Mouse (Mus musculus): ENCODE measurements at regions not wholly inside any gene's neighbourhood (a gene's known extent, or its start where the extent isn't known, plus 50 kb on each side); places are given as distances from the start of the nearest gene placed in this dataset.

DNA sequence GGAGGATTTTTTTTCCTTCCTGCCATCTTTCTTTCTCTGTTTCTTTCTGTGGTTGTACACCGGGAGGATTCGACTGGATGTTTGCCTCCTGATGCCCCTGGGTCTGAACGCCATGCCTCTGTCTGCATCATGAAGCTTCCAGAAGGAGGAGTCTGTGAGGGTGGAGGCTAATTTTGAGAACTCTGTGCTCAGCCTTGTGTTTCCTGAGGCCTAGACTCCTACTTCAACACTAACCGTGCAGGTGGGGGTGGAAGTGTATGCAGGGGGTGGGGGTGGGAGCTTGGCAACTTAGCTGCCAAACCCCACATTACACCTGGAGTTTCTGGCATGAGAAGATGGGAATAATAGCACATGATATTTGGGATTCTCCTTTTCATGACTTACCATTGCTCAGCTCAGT is 82.0 kb upstream of the Sorcs3 start:
- 65% methylated on average over 4 of the region's 4 CpGs for WGBS

GRCm38 (mm10) chr19:48125731-48126130 is 80.1 kb upstream of the Sorcs3 start:
- H3K27ac ChIP-seq (replicated peaks; ENCODE audit: low read depth, low read length), result no peak overlapping the region
- no peak overlapping the region for H3K9ac ChIP-seq (ENCODE audit: low read length)
- no peak overlapping the region for H3K4me2 ChIP-seq (ENCODE audit: low read depth, severe bottlenecking)
- H3K4me1 ChIP-seq (ENCODE audit: control insufficient read depth, insufficient read depth, low read length), result peaks cover 5% of the 10 kb centered on the region; the same call in 1 of the 2 replicates
- 73% methylated on average over 6 of the region's 6 CpGs for WGBS
- no peaks in the 10 kb centered on the region for H3K27me3 ChIP-seq (ENCODE audit: control insufficient read depth, insufficient read depth, low read length)
- no peaks in the 10 kb centered on the region for H3K36me3 ChIP-seq (ENCODE audit: control insufficient read depth, insufficient read depth, low read length)
- no peak for DNase-seq (ENCODE audit: low spot score)
- no peak overlapping the region for H3K4me3 ChIP-seq (ENCODE audit: low read depth, low read length)
- no peaks in the 10 kb centered on the region for H3K9me3 ChIP-seq (ENCODE audit: control insufficient read depth, low read length)
- no peak for ATAC-seq (ENCODE audit: insufficient number of reproducible peaks, low FRiP score, low TSS enrichment, low read depth)

More for the DNA sequence above, 82.0 kb upstream of the Sorcs3 start:
- DNase-seq (ENCODE audit: low spot score) (no peak), ATAC-seq (ENCODE audit: insufficient number of reproducible peaks, low FRiP score, low TSS enrichment, low read depth) (no peak)
- Histone ChIP-seq H3K27me3 (ENCODE audit: control insufficient read depth, insufficient read depth, low read length) (no peaks in the 10 kb centered on the region), H3K4me3 (ENCODE audit: low read depth, low read length) (no peak overlapping the region), H3K4me1 (ENCODE audit: control insufficient read depth, insufficient read depth, low read length) (peaks cover 5% of the 10 kb centered on the region; the same call in 1 of the 2 replicates), H3K4me2 (ENCODE audit: low read depth, severe bottlenecking) (no peak overlapping the region), H3K9me3 (ENCODE audit: control insufficient read depth, low read length) (no peaks in the 10 kb centered on the region), H3K36me3 (ENCODE audit: control insufficient read depth, insufficient read depth, low read length) (no peaks in the 10 kb centered on the region), H3K9ac (ENCODE audit: low read length) (no peak overlapping the region), H3K27ac (replicated peaks; ENCODE audit: low read depth, low read length) (no peak overlapping the region)

DNA sequence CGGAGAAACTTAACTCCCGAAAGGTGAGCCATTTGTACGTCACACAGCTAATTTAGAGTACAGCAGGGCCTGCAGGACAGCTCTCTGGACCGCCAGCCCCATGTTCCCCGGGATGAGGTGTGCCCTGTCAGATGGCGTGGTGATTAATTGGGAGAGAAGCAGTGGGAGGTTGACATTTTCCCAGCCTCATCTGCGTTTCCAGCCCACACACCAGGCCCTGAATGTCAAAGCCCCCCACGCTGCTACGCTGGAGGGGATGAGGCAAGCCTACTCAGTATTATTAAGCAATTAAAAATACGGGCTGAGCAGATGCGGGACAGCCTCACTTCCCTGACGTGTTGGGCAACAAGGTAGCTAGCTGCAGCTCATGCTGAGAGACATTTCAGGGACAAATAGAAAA is 77.7 kb upstream of the Sorcs3 start:
- peak; percentile 23 for DNase-seq (ENCODE audit: low spot score)
- H3K4me2 ChIP-seq (ENCODE audit: low read depth, severe bottlenecking), result no peak overlapping the region
- no peaks in the 10 kb centered on the region for H3K9me3 ChIP-seq (ENCODE audit: control insufficient read depth, low read length)
- 24% methylated on average over 12 of the region's 12 CpGs for WGBS
- no peaks in the 10 kb centered on the region for H3K36me3 ChIP-seq (ENCODE audit: control insufficient read depth, insufficient read depth, low read length)
- H3K27me3 ChIP-seq (ENCODE audit: control insufficient read depth, insufficient read depth, low read length), result no peaks in the 10 kb centered on the region
- peaks cover 3% of the 10 kb centered on the region; the same call in 1 of the 2 replicates for H3K4me1 ChIP-seq (ENCODE audit: control insufficient read depth, insufficient read depth, low read length)
- H3K9ac ChIP-seq (ENCODE audit: low read length), result no peak overlapping the region
- H3K27ac ChIP-seq (replicated peaks; ENCODE audit: low read depth, low read length), result no peak overlapping the region
- no peak overlapping the region for H3K4me3 ChIP-seq (ENCODE audit: low read depth, low read length)
- ATAC-seq (ENCODE audit: insufficient number of reproducible peaks, low FRiP score, low TSS enrichment, low read depth), result no peak

DNA sequence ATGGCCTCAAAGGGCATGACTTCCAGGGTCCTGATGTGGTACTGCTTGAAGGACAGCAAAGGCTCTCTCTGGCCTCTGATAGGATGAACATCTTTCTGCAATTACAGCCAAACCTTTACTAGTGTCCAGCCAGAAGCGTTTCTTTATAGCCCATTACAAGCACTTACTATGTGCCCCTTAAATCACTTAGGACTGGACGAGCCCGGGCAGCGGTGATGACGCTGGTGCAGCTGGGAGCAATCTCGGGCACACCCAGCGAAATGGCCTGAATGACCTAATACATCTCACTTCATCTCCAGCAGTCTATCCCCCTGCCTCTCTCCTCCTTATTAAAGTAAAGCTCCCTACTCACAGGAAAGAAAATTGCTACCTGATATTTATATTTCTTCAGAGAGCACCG is 69.6 kb upstream of the Sorcs3 start:
- WGBS, result 28% methylated on average over 8 of the region's 8 CpGs
- Histone ChIP-seq H3K27ac (replicated peaks; ENCODE audit: low read depth, low read length) (no peak overlapping the region), H3K4me2 (ENCODE audit: low read depth, severe bottlenecking) (no peak overlapping the region), H3K9me3 (ENCODE audit: control insufficient read depth, low read length) (no peaks in the 10 kb centered on the region), H3K27me3 (ENCODE audit: control insufficient read depth, insufficient read depth, low read length) (no peaks in the 10 kb centered on the region), H3K4me1 (ENCODE audit: control insufficient read depth, insufficient read depth, low read length) (no peaks in the 10 kb centered on the region), H3K4me3 (ENCODE audit: low read depth, low read length) (no peak overlapping the region), H3K9ac (ENCODE audit: low read length) (no peak overlapping the region), H3K36me3 (ENCODE audit: control insufficient read depth, insufficient read depth, low read length) (no peaks in the 10 kb centered on the region)
- no peak for ATAC-seq (ENCODE audit: insufficient number of reproducible peaks, low FRiP score, low TSS enrichment, low read depth)
- DNase-seq (ENCODE audit: low spot score), result no peak

GRCm38 (mm10) chr19:48144129-48144528 is 61.7 kb upstream of the Sorcs3 start:
- Histone ChIP-seq H3K4me3 (ENCODE audit: low read depth, low read length) (no peak overlapping the region), H3K4me2 (ENCODE audit: low read depth, severe bottlenecking) (no peak overlapping the region), H3K27ac (replicated peaks; ENCODE audit: low read depth, low read length) (no peak overlapping the region), H3K36me3 (ENCODE audit: control insufficient read depth, insufficient read depth, low read length) (no peaks in the 10 kb centered on the region), H3K9me3 (ENCODE audit: control insufficient read depth, low read length) (no peaks in the 10 kb centered on the region), H3K27me3 (ENCODE audit: control insufficient read depth, insufficient read depth, low read length) (no peaks in the 10 kb centered on the region), H3K4me1 (ENCODE audit: control insufficient read depth, insufficient read depth, low read length) (no peaks in the 10 kb centered on the region), H3K9ac (ENCODE audit: low read length) (no peak overlapping the region)
- DNase-seq (ENCODE audit: low spot score) (peak; percentile 65), ATAC-seq (ENCODE audit: insufficient number of reproducible peaks, low FRiP score, low TSS enrichment, low read depth) (no peak)
- 34% methylated on average over 1 of the region's 1 CpGs for WGBS
